Mouse (Mus musculus): ENCODE results near the gene Car4.

DNA sequence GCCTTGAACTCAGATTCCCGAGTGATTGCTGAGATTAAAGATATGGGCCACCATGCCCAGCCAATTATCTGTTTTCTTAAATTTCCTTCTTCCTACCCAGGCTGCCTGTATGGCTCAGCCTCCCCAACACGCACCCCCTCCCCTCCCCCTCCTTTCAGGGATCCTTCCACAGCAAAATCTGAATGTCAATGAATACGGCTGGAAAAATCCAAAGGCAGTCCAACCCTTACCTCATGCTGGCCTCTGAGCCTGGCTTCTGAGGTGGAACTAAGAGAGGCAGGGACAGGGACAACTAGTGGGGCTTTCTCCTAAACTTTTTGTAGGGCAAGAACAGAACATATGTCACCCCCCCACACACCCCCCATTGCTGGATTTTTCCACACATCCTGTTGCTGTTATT lies 9.5 kb upstream of the Car4 start:
- no peak for TF ChIP-seq POLR2A (IDR thresholded peaks at IDR 0.05; ENCODE audit: insufficient read length, low read depth)
- TF ChIP-seq USF1 (IDR thresholded peaks at IDR 0.05; ENCODE audit: low read depth): no peak
- TF ChIP-seq POLR2AphosphoS2 (IDR thresholded peaks at IDR 0.05; ENCODE audit: insufficient read length, low read depth): no peak
- TF ChIP-seq MYOG (IDR thresholded peaks at IDR 0.05; ENCODE audit: control insufficient read depth in 1 of 3, insufficient read depth in 1 of 3, insufficient read length in 2 of 3, low read depth in 2 of 3): no peak
- no peak for TF ChIP-seq SRF (IDR thresholded peaks at IDR 0.05; ENCODE audit: control insufficient read depth, insufficient read length, low read depth)
- no peak for TF ChIP-seq E2F4 (IDR thresholded peaks at IDR 0.05; ENCODE audit: insufficient read depth)
- no peak for TF ChIP-seq TCF12 (IDR thresholded peaks at IDR 0.05; ENCODE audit: insufficient read depth, poor library complexity, severe bottlenecking)
- no peak for TF ChIP-seq MAX (IDR thresholded peaks at IDR 0.05; ENCODE audit: low read depth)
- TF ChIP-seq MYOD1 (IDR thresholded peaks at IDR 0.05; ENCODE audit: control insufficient read depth in 1 of 3, insufficient read length in 2 of 3, low read depth in 2 of 3): no peak
- no peak for TF ChIP-seq CEBPB (IDR thresholded peaks at IDR 0.05; ENCODE audit: insufficient read depth, poor library complexity, severe bottlenecking)

Measured in myocyte (in vitro differentiated cells).